Mouse (Mus musculus) neural tube, embryonic 12.5 days (tissue): Measurements from ENCODE around the gene Osbpl9. TPM values are rescaled to one million over a fixed set of nuclear protein-coding genes. Genes with fewer than 3 reads are reported as not detected.

ENCODE experiments used
- ATAC-seq: fragments of 200-750 bp; cut with Nextera tagmentation; 2 replicates; pipeline ENCODE4 v1.8.0; 2017; ENCODE audit warnings: low read depth, mild to moderate bottlenecking, moderate TSS enrichment, moderate library complexity; ENCODE audit not compliant: low FRiP score
- H3K27ac ChIP-seq: fragments of 300-500 bp; sonication (generic); 2 replicates; pipeline ENCODE4 v1.5.1; 2016
- H3K27me3 ChIP-seq: fragments of 300-500 bp; sonication (generic); replicated peaks from 2 replicates; pipeline ENCODE4 v1.6.1; 2016; ENCODE audit warnings: mild to moderate bottlenecking
- H3K36me3 ChIP-seq: fragments of 300-500 bp; sonication (generic); 2 replicates; pipeline ENCODE4 v1.6.1; 2016; ENCODE audit warnings: mild to moderate bottlenecking
- H3K4me1 ChIP-seq: fragments of 300-500 bp; sonication (generic); 2 replicates; pipeline ENCODE4 v1.6.1; 2016
- H3K4me2 ChIP-seq: fragments of 300-500 bp; sonication (generic); replicated peaks from 2 replicates; pipeline ENCODE4 v1.6.1; 2016; ENCODE audit warnings: mild to moderate bottlenecking
- H3K4me3 ChIP-seq: fragments of 300-500 bp; sonication (generic); 2 replicates; pipeline ENCODE4 v1.5.1; 2016
- H3K9ac ChIP-seq: fragments of 300-500 bp; sonication (generic); 2 replicates; pipeline ENCODE4 v1.6.1; 2016; ENCODE audit warnings: mild to moderate bottlenecking
- H3K9me3 ChIP-seq: fragments of 300-500 bp; sonication (generic); 2 replicates; pipeline ENCODE4 v1.6.1; 2016; ENCODE audit warnings: mild to moderate bottlenecking
- WGBS: fragments of 180-500 bp; shearing (Covaris S2); methylation state at CpG from one replicate; pipeline ENCODE4 v1.1.7; 2016; 5-methylcytosine and 5-hydroxymethylcytosine counted together
- polyA plus RNA-seq: library from polyadenylated mRNA; unstranded; fragments of >200 nt; fragmentation: Nextera tagmentation; extraction: Ambion mirVana; gene quantifications from 2 replicates; pipeline ENCODE4 v1.2.1, GENCODE M21; 2016

Gene Osbpl9
- polyA plus RNA-seq, 1 experiment from 2014 or later, result 95.9 TPM

- no peak overlapping the region for H3K4me2 ChIP-seq
- ATAC-seq, result no peak
- H3K9me3 ChIP-seq, result no peaks in the 10 kb centered on the region
- no peak overlapping the region for H3K9ac ChIP-seq
- no peak overlapping the region for H3K27ac ChIP-seq
- H3K27me3 ChIP-seq, result no peaks in the 10 kb centered on the region
- 0 out of 2 replicates have a peak, but pooled peaks cover 2% of the 10 kb centered on the region for H3K4me1 ChIP-seq
- no peaks in the 10 kb centered on the region for H3K36me3 ChIP-seq
- WGBS, result 90% methylated on average over 2 of the region's 2 CpGs
- H3K4me3 ChIP-seq, result no peak overlapping the region
These were observed 52.7 kb downstream of the Osbpl9 start for GRCm38 (mm10) chr4:109149411-109149810.

DNA sequence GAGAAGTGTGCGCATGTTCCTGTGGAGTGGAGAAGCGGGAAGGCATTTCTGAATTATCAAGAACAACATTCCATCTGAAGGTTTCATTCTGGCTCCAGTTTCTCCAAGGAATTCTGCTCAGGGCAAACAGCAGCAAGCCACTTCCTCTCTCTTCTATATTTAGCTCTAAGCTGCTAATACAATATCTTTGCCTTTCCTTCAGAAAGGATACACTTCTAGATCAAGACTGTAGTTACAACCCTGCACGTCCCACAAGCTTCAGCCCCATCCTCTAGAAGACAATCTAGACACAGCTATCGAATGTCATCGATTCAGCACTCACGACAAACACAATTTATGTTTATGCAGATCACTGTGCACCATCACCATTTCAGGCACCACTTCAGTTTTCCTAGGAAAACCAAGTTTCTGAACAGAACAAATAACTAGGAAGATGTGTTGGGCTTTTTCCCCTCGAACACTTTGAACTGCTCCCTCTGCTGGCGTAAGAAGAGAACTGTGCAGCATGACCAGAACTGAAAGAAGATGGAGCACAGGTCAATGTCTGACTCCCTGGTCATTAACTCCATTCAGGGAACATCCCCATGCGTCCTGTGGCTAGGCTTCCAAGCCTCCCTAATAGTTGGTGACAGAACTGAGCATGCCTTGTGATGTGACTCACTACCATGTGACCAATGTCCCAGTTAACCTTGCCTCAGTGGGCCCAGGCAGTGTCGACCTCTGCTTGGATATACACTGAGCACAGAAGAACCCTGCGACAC, 54.6 kb downstream of the Osbpl9 start:
- Histone ChIP-seq H3K27me3 (no peaks in the 10 kb centered on the region), H3K9me3 (no peaks in the 10 kb centered on the region), H3K4me3 (no peak overlapping the region), H3K4me2 (no peak overlapping the region), H3K9ac (no peak overlapping the region), H3K4me1 (0 out of 2 replicates have a peak, but pooled peaks cover 2% of the 10 kb centered on the region), H3K36me3 (no peaks in the 10 kb centered on the region), H3K27ac (no peak overlapping the region)
- no peak for ATAC-seq
- 61% methylated on average over 11 of the region's 11 CpGs for WGBS

DNA sequence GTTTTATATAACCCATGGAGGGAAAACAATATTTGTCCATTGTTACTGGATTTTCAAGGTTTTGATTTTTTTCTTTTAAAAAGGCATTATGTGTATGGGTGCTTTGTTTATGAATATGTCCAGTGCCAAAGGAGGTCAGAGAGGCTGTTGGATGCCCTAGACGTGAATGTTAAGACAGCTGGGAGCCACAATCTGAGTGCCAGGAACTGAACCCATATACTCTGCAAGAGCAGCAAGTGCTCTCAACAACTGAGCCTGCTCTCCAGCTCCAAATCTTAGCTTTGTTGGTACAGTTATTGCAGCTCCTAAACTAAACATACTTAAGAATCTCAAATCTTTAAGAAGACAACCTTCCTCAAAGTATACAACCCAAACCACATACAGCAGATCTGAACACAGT, 59.0 kb downstream of the Osbpl9 start:
- no peak overlapping the region for H3K4me2 ChIP-seq
- 91% methylated on average over 1 of the region's 1 CpGs for WGBS

GRCm38 (mm10) chr4:109138551-109138950, 63.5 kb downstream of the Osbpl9 start:
- Histone ChIP-seq H3K27ac (no peak overlapping the region), H3K4me3 (no peak overlapping the region), H3K27me3 (no peaks in the 10 kb centered on the region), H3K36me3 (no peaks in the 10 kb centered on the region), H3K9ac (no peak overlapping the region), H3K4me2 (no peak overlapping the region), H3K4me1 (no peaks in the 10 kb centered on the region), H3K9me3 (no peaks in the 10 kb centered on the region)
- 40% methylated on average over 4 of the region's 4 CpGs for WGBS
- no peak for ATAC-seq

More for the DNA sequence above, 59.0 kb downstream of the Osbpl9 start:
- Histone ChIP-seq H3K9me3 (no peaks in the 10 kb centered on the region), H3K4me3 (no peak overlapping the region), H3K27ac (no peak overlapping the region), H3K27me3 (no peaks in the 10 kb centered on the region), H3K9ac (no peak overlapping the region), H3K36me3 (no peaks in the 10 kb centered on the region), H3K4me1 (0 out of 2 replicates have a peak, but pooled peaks cover 2% of the 10 kb centered on the region)
- ATAC-seq, result no peak

GRCm38 (mm10) chr4:109136475-109137125, 65.5 kb downstream of the Osbpl9 start:
- Histone ChIP-seq H3K27ac (no peak overlapping the region), H3K36me3 (peaks cover 7% of the 10 kb centered on the region; the same call in 1 of the 2 replicates), H3K9me3 (no peaks in the 10 kb centered on the region), H3K27me3 (no peaks in the 10 kb centered on the region), H3K9ac (no peak overlapping the region), H3K4me3 (no peak overlapping the region), H3K4me1 (no peaks in the 10 kb centered on the region), H3K4me2 (no peak overlapping the region)
- ATAC-seq, result no peak
- 90% methylated on average over 7 of the region's 7 CpGs for WGBS

- H3K36me3 ChIP-seq, result peaks cover 7% of the 10 kb centered on the region; the same call in 1 of the 2 replicates
- H3K27me3 ChIP-seq, result no peaks in the 10 kb centered on the region
- no peak for ATAC-seq
- no peak overlapping the region for H3K9ac ChIP-seq
- H3K27ac ChIP-seq, result no peak overlapping the region
- no peak overlapping the region for H3K4me2 ChIP-seq
- H3K4me1 ChIP-seq, result no peaks in the 10 kb centered on the region
- H3K4me3 ChIP-seq, result no peak overlapping the region
- H3K9me3 ChIP-seq, result no peaks in the 10 kb centered on the region
- 93% methylated on average over 3 of the region's 3 CpGs for WGBS
These were observed 67.1 kb downstream of the Osbpl9 start for GRCm38 (mm10) chr4:109134955-109135354.

- Histone ChIP-seq H3K9ac (no peak overlapping the region), H3K36me3 (peaks cover 7% of the 10 kb centered on the region; the same call in 1 of the 2 replicates), H3K4me3 (no peak overlapping the region), H3K9me3 (no peaks in the 10 kb centered on the region), H3K4me1 (peaks cover 5% of the 10 kb centered on the region; the same call in 1 of the 2 replicates), H3K27ac (no peak overlapping the region), H3K4me2 (no peak overlapping the region), H3K27me3 (no peaks in the 10 kb centered on the region)
- WGBS, result 95% methylated on average over 10 of the region's 10 CpGs
- ATAC-seq, result no peak
These were observed 70.7 kb downstream of the Osbpl9 start for GRCm38 (mm10) chr4:109131256-109131872.

DNA sequence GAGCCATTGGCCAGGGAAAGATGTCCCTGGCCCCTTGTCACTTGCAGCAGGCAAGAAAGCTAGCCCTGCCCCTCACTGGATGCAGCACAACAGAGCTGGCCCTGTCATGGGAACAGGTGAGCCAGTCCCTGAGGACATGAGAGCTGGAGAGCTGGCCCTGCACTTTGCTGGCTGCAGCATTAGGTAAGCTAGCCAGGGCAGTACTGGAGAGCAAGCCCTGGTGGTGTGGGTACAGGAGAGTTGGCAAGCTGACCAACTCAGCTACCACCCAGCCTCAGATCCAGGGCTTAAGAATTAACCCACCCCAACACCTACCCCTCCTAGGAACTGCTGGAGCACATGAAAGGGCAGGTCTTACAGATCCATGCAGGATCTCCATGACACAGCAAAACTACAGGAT, 73.1 kb downstream of the Osbpl9 start:
- Histone ChIP-seq H3K4me2 (no peak overlapping the region), H3K27me3 (no peaks in the 10 kb centered on the region), H3K36me3 (peaks cover 7% of the 10 kb centered on the region; the same call in 1 of the 2 replicates), H3K9ac (no peak overlapping the region), H3K9me3 (no peaks in the 10 kb centered on the region), H3K4me3 (no peak overlapping the region), H3K4me1 (peaks cover 5% of the 10 kb centered on the region; the same call in 1 of the 2 replicates), H3K27ac (no peak overlapping the region)
- ATAC-seq, result no peak

- ATAC-seq, result no peak
- H3K4me1 ChIP-seq, result peaks cover 5% of the 10 kb centered on the region; the same call in 1 of the 2 replicates
- 81% methylated on average over 9 of the region's 9 CpGs for WGBS
These were observed 74.1 kb downstream of the Osbpl9 start for GRCm38 (mm10) chr4:109128017-109128416.

GRCm38 (mm10) chr4:109126834-109127564, 75.1 kb downstream of the Osbpl9 start:
- 66% methylated on average over 10 of the region's 10 CpGs for WGBS
- 0 out of 2 replicates have a peak, but pooled peaks have one; percentile 33 for ATAC-seq
- Histone ChIP-seq H3K4me1 (peaks cover 5% of the 10 kb centered on the region; the same call in 1 of the 2 replicates), H3K9ac (no peak overlapping the region), H3K4me3 (no peak overlapping the region), H3K4me2 (no peak overlapping the region), H3K9me3 (no peaks in the 10 kb centered on the region), H3K36me3 (peaks cover 3% of the 10 kb centered on the region; the same call in 1 of the 2 replicates), H3K27me3 (no peaks in the 10 kb centered on the region), H3K27ac (no peak overlapping the region)

More at GRCm38 (mm10) chr4:109128017-109128416, 74.1 kb downstream of the Osbpl9 start:
- Histone ChIP-seq H3K4me3 (no peak overlapping the region), H3K9ac (no peak overlapping the region), H3K27me3 (no peaks in the 10 kb centered on the region), H3K4me2 (no peak overlapping the region), H3K27ac (no peak overlapping the region), H3K9me3 (no peaks in the 10 kb centered on the region), H3K36me3 (peaks cover 7% of the 10 kb centered on the region; the same call in 1 of the 2 replicates)

- H3K4me1 ChIP-seq, result peaks cover 5% of the 10 kb centered on the region; the same call in 1 of the 2 replicates
- WGBS, result 89% methylated on average over 2 of the region's 2 CpGs
These were observed 76.2 kb downstream of the Osbpl9 start for GRCm38 (mm10) chr4:109125746-109126425.

More at GRCm38 (mm10) chr4:109125746-109126425, 76.2 kb downstream of the Osbpl9 start:
- Histone ChIP-seq H3K36me3 (no peaks in the 10 kb centered on the region), H3K4me3 (no peak overlapping the region), H3K27me3 (no peaks in the 10 kb centered on the region), H3K9me3 (no peaks in the 10 kb centered on the region), H3K27ac (no peak overlapping the region), H3K4me2 (no peak overlapping the region), H3K9ac (no peak overlapping the region)
- ATAC-seq, result no peak
